Mouse (Mus musculus) cerebellum, adult 2 months (tissue): ENCODE measurements around the gene Rai1.

ENCODE experiments used
- CTCF ChIP-seq: fragments of 200-500 bp; IDR thresholded peaks from 2 replicates; pipeline ENCODE4 v1.5.1; 2011; ENCODE audit warnings: low read depth, mild to moderate bottlenecking, control low read depth, low read length, moderate library complexity, borderline replicate concordance; ENCODE audit not compliant: insufficient read depth
- POLR2A ChIP-seq: fragments of 200-500 bp; IDR thresholded peaks from 2 replicates; pipeline ENCODE4 v1.6.1; 2011; ENCODE audit warnings: low read length, control low read depth, borderline replicate concordance; ENCODE audit not compliant: insufficient read depth

DNA sequence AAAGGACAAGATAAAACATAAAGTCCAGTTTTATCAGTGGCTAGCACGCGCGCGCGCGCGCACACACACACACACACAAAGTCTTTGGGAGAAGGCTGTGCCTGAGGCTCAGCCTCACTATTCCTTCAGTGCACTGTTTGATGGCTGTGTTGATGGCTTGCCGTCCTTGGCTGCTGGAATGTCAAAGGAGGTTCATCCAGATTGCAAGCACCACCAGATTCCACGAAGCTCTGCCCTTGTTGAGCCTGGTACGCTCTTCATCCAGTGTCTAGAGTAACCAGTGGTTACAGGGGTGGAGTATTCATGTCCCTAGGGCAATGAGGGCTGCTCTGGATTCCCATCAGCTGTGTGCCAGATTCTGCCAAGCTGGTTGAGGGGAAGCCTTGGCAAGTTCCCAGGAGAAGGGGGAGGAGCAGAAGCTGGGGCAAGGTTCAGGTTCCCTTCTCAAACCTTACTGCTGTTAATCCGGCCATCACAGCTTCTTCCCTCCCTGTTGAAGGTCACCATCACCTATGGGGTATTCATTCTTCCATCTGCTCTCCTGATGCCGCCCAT is 77.4 kb downstream of the Rai1 start:
- TF ChIP-seq POLR2A, result no peak
- no peak for TF ChIP-seq CTCF
